Mouse (Mus musculus): Measurements from ENCODE around the gene Cops7a. TPM values are rescaled to one million over a fixed set of nuclear protein-coding genes. Genes with fewer than 3 reads are reported as not detected.

The Cops7a gene
- polyA plus RNA-seq, 1 experiment from 2014 or later = 107 TPM

- H3K4me1 ChIP-seq (ENCODE audit: control insufficient read depth, insufficient read depth, low read depth, low read length) = peaks cover 14% of the 10 kb centered on the region
- no peak overlapping the region for H3K27ac ChIP-seq (ENCODE audit: low read depth, low read length)
- H3K36me3 ChIP-seq (ENCODE audit: control insufficient read depth, insufficient read depth, low read length) = no peaks in the 10 kb centered on the region; the same call in 1 of the 2 replicates
- no peak overlapping the region for H3K9ac ChIP-seq (ENCODE audit: low read depth, low read length)
- no peak for ATAC-seq
- 97% methylated on average over 7 of the region's 7 CpGs for WGBS
- H3K4me2 ChIP-seq (ENCODE audit: low read length) = peak overlapping the region; percentile 96
- no peaks in the 10 kb centered on the region for H3K9me3 ChIP-seq (ENCODE audit: control insufficient read depth, low read length)
- no peaks in the 10 kb centered on the region for H3K27me3 ChIP-seq (replicated peaks; ENCODE audit: control insufficient read depth, insufficient read depth, low read length)
- peak overlapping the region; percentile 58; the same call in 1 of the 2 replicates for H3K4me3 ChIP-seq (ENCODE audit: low read length)
These were observed 1.3 kb upstream of the Cops7a start for GRCm38 (mm10) chr6:124966466-124967118.

- Histone ChIP-seq H3K4me1 (ENCODE audit: control insufficient read depth, insufficient read depth, low read depth, low read length) (peaks cover 14% of the 10 kb centered on the region), H3K27ac (ENCODE audit: low read depth, low read length) (peak overlapping the region; percentile 92), H3K4me3 (ENCODE audit: low read length) (peak overlapping the region; percentile 58), H3K36me3 (ENCODE audit: control insufficient read depth, insufficient read depth, low read length) (peaks cover 2% of the 10 kb centered on the region; the same call in 1 of the 2 replicates), H3K27me3 (replicated peaks; ENCODE audit: control insufficient read depth, insufficient read depth, low read length) (no peaks in the 10 kb centered on the region), H3K9ac (ENCODE audit: low read depth, low read length) (peak overlapping the region; percentile 89), H3K9me3 (ENCODE audit: control insufficient read depth, low read length) (no peaks in the 10 kb centered on the region), H3K4me2 (ENCODE audit: low read length) (peak overlapping the region; percentile 96)
- ATAC-seq = 0 out of 2 replicates have a peak, but pooled peaks have one; percentile 1
- WGBS = 14% methylated on average over 15 of the region's 15 CpGs
These were observed 409 bp upstream of the Cops7a start for GRCm38 (mm10) chr6:124965747-124966146.

DNA sequence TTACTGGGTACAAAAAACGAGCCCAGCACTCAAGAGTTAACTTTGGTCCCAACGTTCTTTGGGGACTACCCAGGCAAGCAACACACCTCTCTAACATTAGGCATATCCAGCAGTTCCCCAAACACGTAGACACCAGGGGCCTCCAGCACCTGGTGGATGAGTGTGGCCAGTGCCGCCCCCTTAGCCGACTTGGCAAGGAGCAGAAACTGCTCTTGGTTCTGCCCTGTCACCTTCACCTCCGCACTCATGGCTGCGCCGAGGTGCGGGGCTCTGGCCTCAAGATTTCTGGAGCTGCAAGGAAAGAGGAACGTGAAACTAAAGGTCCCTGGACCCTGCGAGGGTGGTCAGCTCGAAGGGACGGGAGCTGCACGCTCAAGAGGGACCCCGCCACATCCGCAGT is 700 bp downstream of the Cops7a start:
- peak; percentile 24; the same call in 1 of the 2 replicates for ATAC-seq
- H3K4me3 ChIP-seq (ENCODE audit: low read length) = peak overlapping the region; percentile 58
- H3K27ac ChIP-seq (ENCODE audit: low read depth, low read length) = peak overlapping the region; percentile 92
- peaks cover 6% of the 10 kb centered on the region for H3K36me3 ChIP-seq (ENCODE audit: control insufficient read depth, insufficient read depth, low read length)
- peaks cover 14% of the 10 kb centered on the region for H3K4me1 ChIP-seq (ENCODE audit: control insufficient read depth, insufficient read depth, low read depth, low read length)
- no peaks in the 10 kb centered on the region for H3K9me3 ChIP-seq (ENCODE audit: control insufficient read depth, low read length)
- peak overlapping the region; percentile 89 for H3K9ac ChIP-seq (ENCODE audit: low read depth, low read length)
- 44% methylated on average over 16 of the region's 16 CpGs for WGBS
- no peaks in the 10 kb centered on the region for H3K27me3 ChIP-seq (replicated peaks; ENCODE audit: control insufficient read depth, insufficient read depth, low read length)
- peak overlapping the region; percentile 96 for H3K4me2 ChIP-seq (ENCODE audit: low read length)

DNA sequence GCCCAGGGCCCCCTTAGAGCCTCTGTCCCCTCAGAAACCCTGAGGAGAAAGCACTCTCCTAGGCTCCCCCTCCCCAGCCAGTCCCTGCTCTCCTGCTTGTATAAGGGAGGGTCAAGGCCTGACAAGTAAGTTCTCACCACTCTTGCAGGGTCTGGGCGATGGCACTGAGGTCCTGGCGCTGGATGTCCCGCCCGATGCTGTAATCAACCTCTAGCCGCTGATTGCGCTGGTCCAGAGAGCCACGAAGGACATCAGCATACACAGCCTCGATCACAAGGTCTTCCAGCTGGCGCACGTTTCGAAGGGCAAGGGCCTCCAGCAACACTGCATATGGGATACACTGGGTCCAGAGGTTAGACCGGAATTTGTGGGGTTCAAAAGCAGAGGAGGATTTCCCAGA is 4.3 kb downstream of the Cops7a start:
- Histone ChIP-seq H3K4me1 (ENCODE audit: control insufficient read depth, insufficient read depth, low read depth, low read length) (peaks cover 8% of the 10 kb centered on the region), H3K4me2 (ENCODE audit: low read length) (no peak overlapping the region), H3K27ac (ENCODE audit: low read depth, low read length) (no peak overlapping the region), H3K36me3 (ENCODE audit: control insufficient read depth, insufficient read depth, low read length) (peaks cover 25% of the 10 kb centered on the region), H3K9me3 (ENCODE audit: control insufficient read depth, low read length) (no peaks in the 10 kb centered on the region), H3K4me3 (ENCODE audit: low read length) (no peak overlapping the region), H3K9ac (ENCODE audit: low read depth, low read length) (no peak overlapping the region; the same call in 1 of the 2 replicates), H3K27me3 (replicated peaks; ENCODE audit: control insufficient read depth, insufficient read depth, low read length) (no peaks in the 10 kb centered on the region)
- ATAC-seq = no peak
- 96% methylated on average over 12 of the region's 12 CpGs for WGBS

- Histone ChIP-seq H3K9ac (ENCODE audit: low read depth, low read length) (no peak overlapping the region), H3K9me3 (ENCODE audit: control insufficient read depth, low read length) (no peaks in the 10 kb centered on the region), H3K4me2 (ENCODE audit: low read length) (no peak overlapping the region), H3K4me1 (ENCODE audit: control insufficient read depth, insufficient read depth, low read depth, low read length) (peaks cover 8% of the 10 kb centered on the region), H3K36me3 (ENCODE audit: control insufficient read depth, insufficient read depth, low read length) (peaks cover 25% of the 10 kb centered on the region), H3K27ac (ENCODE audit: low read depth, low read length) (no peak overlapping the region), H3K27me3 (replicated peaks; ENCODE audit: control insufficient read depth, insufficient read depth, low read length) (no peaks in the 10 kb centered on the region), H3K4me3 (ENCODE audit: low read length) (no peak overlapping the region)
- 92% methylated on average over 13 of the region's 13 CpGs for WGBS
- ATAC-seq = no peak
These were observed 5.4 kb downstream of the Cops7a start for GRCm38 (mm10) chr6:124959960-124960359.

DNA sequence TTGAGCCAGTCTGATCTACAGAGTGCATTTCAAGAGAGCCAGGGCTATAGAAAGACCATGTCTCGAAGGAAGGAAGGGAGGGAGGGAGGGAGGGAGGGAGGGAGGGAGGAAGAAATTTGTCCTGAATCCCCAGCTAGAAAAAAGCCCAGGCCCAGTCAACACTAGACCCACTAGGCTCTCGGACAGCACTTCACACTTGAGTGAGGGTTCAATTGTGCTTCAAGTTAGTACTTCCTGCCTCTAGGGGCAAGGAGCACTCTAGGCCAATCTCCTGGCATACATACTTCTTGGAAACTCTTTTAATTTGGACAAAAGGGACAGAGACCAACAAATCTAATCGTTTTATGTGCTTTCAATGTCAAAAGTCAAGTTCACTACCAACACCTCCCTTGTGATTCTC is 7.2 kb downstream of the Cops7a start:
- no peak for ATAC-seq
- Histone ChIP-seq H3K9ac (ENCODE audit: low read depth, low read length) (no peak overlapping the region), H3K27me3 (replicated peaks; ENCODE audit: control insufficient read depth, insufficient read depth, low read length) (no peaks in the 10 kb centered on the region), H3K9me3 (ENCODE audit: control insufficient read depth, low read length) (no peaks in the 10 kb centered on the region), H3K36me3 (ENCODE audit: control insufficient read depth, insufficient read depth, low read length) (peaks cover 25% of the 10 kb centered on the region), H3K4me3 (ENCODE audit: low read length) (no peak overlapping the region), H3K27ac (ENCODE audit: low read depth, low read length) (no peak overlapping the region), H3K4me2 (ENCODE audit: low read length) (no peak overlapping the region), H3K4me1 (ENCODE audit: control insufficient read depth, insufficient read depth, low read depth, low read length) (no peaks in the 10 kb centered on the region)
- 87% methylated on average over 3 of the region's 3 CpGs for WGBS

- Histone ChIP-seq H3K4me2 (ENCODE audit: low read length) (no peak overlapping the region), H3K27ac (ENCODE audit: low read depth, low read length) (no peak overlapping the region), H3K9me3 (ENCODE audit: control insufficient read depth, low read length) (0 out of 2 replicates have a peak, but pooled peaks cover 3% of the 10 kb centered on the region), H3K36me3 (ENCODE audit: control insufficient read depth, insufficient read depth, low read length) (peaks cover 23% of the 10 kb centered on the region), H3K9ac (ENCODE audit: low read depth, low read length) (no peak overlapping the region), H3K27me3 (replicated peaks; ENCODE audit: control insufficient read depth, insufficient read depth, low read length) (no peaks in the 10 kb centered on the region), H3K4me3 (ENCODE audit: low read length) (no peak overlapping the region), H3K4me1 (ENCODE audit: control insufficient read depth, insufficient read depth, low read depth, low read length) (no peaks in the 10 kb centered on the region)
- no peak for ATAC-seq
- WGBS = 97% methylated on average over 4 of the region's 4 CpGs
These were observed 10.1 kb downstream of the Cops7a start for GRCm38 (mm10) chr6:124955212-124955611.

GRCm38 (mm10) chr6:124953991-124954715 is 11.2 kb downstream of the Cops7a start:
- WGBS = 90% methylated on average over 2 of the region's 2 CpGs
- Histone ChIP-seq H3K9ac (ENCODE audit: low read depth, low read length) (no peak overlapping the region), H3K36me3 (ENCODE audit: control insufficient read depth, insufficient read depth, low read length) (peaks cover 14% of the 10 kb centered on the region), H3K27ac (ENCODE audit: low read depth, low read length) (no peak overlapping the region), H3K27me3 (replicated peaks; ENCODE audit: control insufficient read depth, insufficient read depth, low read length) (no peaks in the 10 kb centered on the region), H3K9me3 (ENCODE audit: control insufficient read depth, low read length) (0 out of 2 replicates have a peak, but pooled peaks cover 3% of the 10 kb centered on the region), H3K4me3 (ENCODE audit: low read length) (no peak overlapping the region), H3K4me1 (ENCODE audit: control insufficient read depth, insufficient read depth, low read depth, low read length) (no peaks in the 10 kb centered on the region), H3K4me2 (ENCODE audit: low read length) (no peak overlapping the region)
- no peak for ATAC-seq

GRCm38 (mm10) chr6:124943526-124943925 is 21.8 kb downstream of the Cops7a start:
- 89% methylated on average over 3 of the region's 3 CpGs for WGBS

More at GRCm38 (mm10) chr6:124943526-124943925, 21.8 kb downstream of the Cops7a start:
- H3K36me3 ChIP-seq (ENCODE audit: control insufficient read depth, insufficient read depth, low read length) = peaks cover under 1% of the 10 kb centered on the region; the same call in 1 of the 2 replicates
- no peaks in the 10 kb centered on the region for H3K9me3 ChIP-seq (ENCODE audit: control insufficient read depth, low read length)
- no peak overlapping the region for H3K27ac ChIP-seq (ENCODE audit: low read depth, low read length)
- no peak for ATAC-seq
- H3K4me2 ChIP-seq (ENCODE audit: low read length) = no peak overlapping the region
- no peak overlapping the region for H3K9ac ChIP-seq (ENCODE audit: low read depth, low read length)
- H3K27me3 ChIP-seq (replicated peaks; ENCODE audit: control insufficient read depth, insufficient read depth, low read length) = no peaks in the 10 kb centered on the region
- no peaks in the 10 kb centered on the region for H3K4me1 ChIP-seq (ENCODE audit: control insufficient read depth, insufficient read depth, low read depth, low read length)
- no peak overlapping the region for H3K4me3 ChIP-seq (ENCODE audit: low read length)
